Mouse (Mus musculus): ENCODE results near the gene Zbtb14.

DNA sequence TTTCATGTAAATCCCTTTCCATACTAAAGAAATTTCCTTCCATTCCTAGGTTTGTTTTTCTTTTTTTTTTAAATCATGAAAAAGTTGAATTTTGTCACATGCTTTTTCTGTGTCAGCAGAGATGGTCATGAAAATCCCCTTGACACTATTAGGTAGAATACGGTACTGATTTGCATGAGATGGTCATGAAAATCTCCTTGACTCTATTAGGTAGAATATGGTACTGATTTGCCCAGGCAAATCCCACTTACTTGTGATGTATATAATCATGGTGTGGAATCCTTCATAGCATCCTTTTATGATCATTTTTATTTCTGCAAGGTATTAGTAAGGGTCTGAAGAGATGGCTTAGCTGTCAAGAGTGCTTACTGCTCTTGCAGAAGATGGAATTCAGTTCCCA is 38.7 kb downstream of the Zbtb14 start:
- no peak for TF ChIP-seq POLR2A (IDR thresholded peaks at IDR 0.05; ENCODE audit: borderline replicate concordance, extremely low read depth, insufficient read depth, insufficient read length, poor library complexity, severe bottlenecking)
- TF ChIP-seq CTCF (IDR thresholded peaks at IDR 0.05; ENCODE audit: borderline replicate concordance, extremely low read depth, insufficient read depth, insufficient read length), result no peak

Data from brain, embryonic 14.5 days (tissue).